Mouse (Mus musculus) brain, embryonic 14.5 days (tissue): ENCODE measurements around the gene Atp11a.

Experiments
- CTCF ChIP-seq: fragments of 200-500 bp; IDR thresholded peaks from 2 replicates; pipeline ENCODE4 v1.5.1; 2012; ENCODE audit warnings: inconsistent platforms, mild to moderate bottlenecking, moderate library complexity, borderline replicate concordance; ENCODE audit not compliant: insufficient read depth, insufficient read length; ENCODE audit errors: extremely low read depth
- POLR2A ChIP-seq: fragments of 200-500 bp; IDR thresholded peaks from 2 replicates; pipeline ENCODE4 v1.6.1; 2012; ENCODE audit warnings: mild to moderate bottlenecking, inconsistent platforms, borderline replicate concordance; ENCODE audit not compliant: poor library complexity, insufficient read depth, insufficient read length, severe bottlenecking; ENCODE audit errors: extremely low read depth

- no peak for TF ChIP-seq POLR2A
- TF ChIP-seq CTCF = no peak
These were observed 112.8 kb downstream of the Atp11a start for GRCm38 (mm10) chr8:12869661-12870060.
